Mouse (Mus musculus): ENCODE measurements around the gene Il33. TPM values are rescaled to one million over a fixed set of nuclear protein-coding genes. Genes with fewer than 3 reads are reported as not detected.

Gene Il33
- polyA plus RNA-seq, 1 experiment from 2014 or later: 10.5 TPM

- Histone ChIP-seq H3K4me1 (ENCODE audit: control insufficient read depth, insufficient read depth, low read length) (no peaks in the 10 kb centered on the region), H3K9ac (replicated peaks; ENCODE audit: low read depth, low read length) (no peak overlapping the region), H3K4me3 (ENCODE audit: low read depth, low read length) (no peak overlapping the region), H3K36me3 (ENCODE audit: control insufficient read depth, insufficient read depth, low read length) (no peaks in the 10 kb centered on the region), H3K27me3 (ENCODE audit: control insufficient read depth, insufficient read depth, low read length) (no peaks in the 10 kb centered on the region), H3K27ac (ENCODE audit: low read length) (no peak overlapping the region), H3K4me2 (replicated peaks; ENCODE audit: low read depth, low read length) (no peak overlapping the region), H3K9me3 (ENCODE audit: control insufficient read depth, low read depth, low read length) (no peaks in the 10 kb centered on the region)
- ATAC-seq (ENCODE audit: insufficient number of reproducible peaks, insufficient read depth, low FRiP score, low read depth): no peak
- 52% methylated on average over 1 of the region's 1 CpGs for WGBS
Observed at GRCm38 (mm10) chr19:29909166-29909565, 15.7 kb upstream of the Il33 start.

DNA sequence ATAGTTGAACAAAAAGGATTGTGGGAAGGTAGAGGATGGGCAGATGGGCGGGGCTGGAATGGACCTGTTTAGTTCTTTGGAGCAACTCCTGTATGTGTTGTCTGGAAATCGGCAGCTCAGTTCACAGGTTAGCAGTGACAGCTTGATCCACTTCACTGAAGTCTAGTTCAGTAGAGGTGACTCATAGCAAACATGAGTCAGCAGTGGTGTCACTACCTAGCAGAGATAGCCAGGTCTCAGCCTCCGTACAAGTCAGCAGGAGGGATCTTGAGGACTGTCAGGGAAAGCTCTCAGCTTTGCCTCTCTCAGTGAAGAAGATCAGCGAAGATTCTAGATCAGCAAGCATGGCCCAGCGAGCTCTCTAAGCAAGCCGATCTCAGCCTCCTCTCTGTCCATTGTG, 13.0 kb upstream of the Il33 start:
- Histone ChIP-seq H3K9ac (replicated peaks; ENCODE audit: low read depth, low read length) (no peak overlapping the region), H3K36me3 (ENCODE audit: control insufficient read depth, insufficient read depth, low read length) (no peaks in the 10 kb centered on the region), H3K4me1 (ENCODE audit: control insufficient read depth, insufficient read depth, low read length) (no peaks in the 10 kb centered on the region), H3K27me3 (ENCODE audit: control insufficient read depth, insufficient read depth, low read length) (no peaks in the 10 kb centered on the region), H3K9me3 (ENCODE audit: control insufficient read depth, low read depth, low read length) (no peaks in the 10 kb centered on the region), H3K27ac (ENCODE audit: low read length) (no peak overlapping the region), H3K4me3 (ENCODE audit: low read depth, low read length) (no peak overlapping the region), H3K4me2 (replicated peaks; ENCODE audit: low read depth, low read length) (no peak overlapping the region)
- 85% methylated on average over 6 of the region's 6 CpGs for WGBS
- ATAC-seq (ENCODE audit: insufficient number of reproducible peaks, insufficient read depth, low FRiP score, low read depth): no peak

- no peak overlapping the region for H3K9ac ChIP-seq (replicated peaks; ENCODE audit: low read depth, low read length)
- 78% methylated on average over 5 of the region's 5 CpGs for WGBS
- H3K4me1 ChIP-seq (ENCODE audit: control insufficient read depth, insufficient read depth, low read length): 0 out of 2 replicates have a peak, but pooled peaks cover 2% of the 10 kb centered on the region
- H3K4me3 ChIP-seq (ENCODE audit: low read depth, low read length): no peak overlapping the region
- H3K36me3 ChIP-seq (ENCODE audit: control insufficient read depth, insufficient read depth, low read length): no peaks in the 10 kb centered on the region
- ATAC-seq (ENCODE audit: insufficient number of reproducible peaks, insufficient read depth, low FRiP score, low read depth): no peak
- no peak overlapping the region for H3K4me2 ChIP-seq (replicated peaks; ENCODE audit: low read depth, low read length)
- no peaks in the 10 kb centered on the region for H3K9me3 ChIP-seq (ENCODE audit: control insufficient read depth, low read depth, low read length)
- no peaks in the 10 kb centered on the region for H3K27me3 ChIP-seq (ENCODE audit: control insufficient read depth, insufficient read depth, low read length)
- H3K27ac ChIP-seq (ENCODE audit: low read length): no peak overlapping the region
Observed at GRCm38 (mm10) chr19:29917421-29917820, 7.5 kb upstream of the Il33 start.

DNA sequence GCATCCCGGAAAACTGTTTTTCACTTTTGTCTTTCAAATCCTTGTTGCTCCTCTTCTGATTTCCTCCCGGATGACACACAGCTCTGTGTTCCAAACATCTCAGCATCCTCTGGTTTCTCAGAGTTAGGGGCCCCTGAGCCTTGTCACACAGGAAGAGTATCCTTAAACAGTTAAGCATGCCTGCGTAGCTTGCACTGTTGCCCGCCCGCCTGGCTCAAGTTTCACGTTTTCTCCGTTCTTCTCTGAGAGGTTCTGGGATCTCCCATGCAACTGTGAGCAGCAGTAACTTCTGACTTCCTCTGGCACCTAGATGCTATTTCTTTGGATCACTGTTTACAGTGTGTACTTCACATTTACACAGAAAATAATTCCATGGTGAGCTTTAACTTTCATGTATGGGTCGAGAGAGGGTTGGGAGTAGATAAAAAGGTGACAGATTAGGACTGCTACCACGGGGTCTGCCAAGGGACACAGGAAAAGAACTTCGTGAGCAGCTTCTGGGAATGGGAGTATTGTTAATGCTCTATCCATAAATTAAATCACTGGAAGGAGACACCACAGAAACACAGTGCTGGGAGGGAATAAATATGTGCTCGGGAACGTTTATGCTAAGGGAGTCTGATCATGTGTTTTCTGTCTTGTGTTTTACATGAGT, 1.3 kb downstream of the Il33 start:
- Histone ChIP-seq H3K9ac (replicated peaks; ENCODE audit: low read depth, low read length) (no peak overlapping the region), H3K27me3 (ENCODE audit: control insufficient read depth, insufficient read depth, low read length) (no peaks in the 10 kb centered on the region), H3K27ac (ENCODE audit: low read length) (peak overlapping the region; percentile 52), H3K4me2 (replicated peaks; ENCODE audit: low read depth, low read length) (peak overlapping the region; percentile 30), H3K9me3 (ENCODE audit: control insufficient read depth, low read depth, low read length) (no peaks in the 10 kb centered on the region), H3K4me1 (ENCODE audit: control insufficient read depth, insufficient read depth, low read length) (peaks cover 14% of the 10 kb centered on the region; the same call in 1 of the 2 replicates), H3K36me3 (ENCODE audit: control insufficient read depth, insufficient read depth, low read length) (no peaks in the 10 kb centered on the region), H3K4me3 (ENCODE audit: low read depth, low read length) (no peak overlapping the region)
- peak; percentile 44; the same call in 1 of the 2 replicates for ATAC-seq (ENCODE audit: insufficient number of reproducible peaks, insufficient read depth, low FRiP score, low read depth)
- WGBS: 22% methylated on average over 12 of the region's 12 CpGs

- Histone ChIP-seq H3K9ac (replicated peaks; ENCODE audit: low read depth, low read length) (no peak overlapping the region), H3K4me3 (ENCODE audit: low read depth, low read length) (no peak overlapping the region), H3K4me2 (replicated peaks; ENCODE audit: low read depth, low read length) (no peak overlapping the region), H3K9me3 (ENCODE audit: control insufficient read depth, low read depth, low read length) (no peaks in the 10 kb centered on the region), H3K36me3 (ENCODE audit: control insufficient read depth, insufficient read depth, low read length) (no peaks in the 10 kb centered on the region), H3K27ac (ENCODE audit: low read length) (no peak overlapping the region), H3K27me3 (ENCODE audit: control insufficient read depth, insufficient read depth, low read length) (no peaks in the 10 kb centered on the region), H3K4me1 (ENCODE audit: control insufficient read depth, insufficient read depth, low read length) (peaks cover 13% of the 10 kb centered on the region; the same call in 1 of the 2 replicates)
- WGBS: 67% methylated on average over 5 of the region's 5 CpGs
- no peak for ATAC-seq (ENCODE audit: insufficient number of reproducible peaks, insufficient read depth, low FRiP score, low read depth)
Observed at GRCm38 (mm10) chr19:29930296-29930695, 5.4 kb downstream of the Il33 start.

DNA sequence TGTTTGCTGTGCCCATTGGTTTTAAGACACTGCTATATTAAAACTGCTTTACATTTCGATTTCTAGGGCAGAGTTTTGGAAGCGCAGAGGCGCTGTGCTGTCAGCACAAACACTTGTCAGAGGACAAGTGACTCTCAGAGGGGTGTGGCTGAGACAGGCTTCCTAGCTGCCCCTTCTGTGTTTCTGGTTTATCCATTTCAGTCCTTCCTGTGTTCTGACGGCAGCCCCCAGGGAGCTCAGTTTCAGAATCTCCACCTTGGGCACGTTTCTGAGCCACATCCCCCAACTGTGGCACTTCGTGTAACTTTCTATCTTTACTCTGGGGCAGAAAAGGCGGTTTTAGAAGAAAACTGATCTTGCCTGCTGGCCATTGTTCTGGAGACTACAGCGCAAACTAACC, 12.5 kb downstream of the Il33 start:
- Histone ChIP-seq H3K27ac (ENCODE audit: low read length) (no peak overlapping the region), H3K9me3 (ENCODE audit: control insufficient read depth, low read depth, low read length) (no peaks in the 10 kb centered on the region), H3K4me2 (replicated peaks; ENCODE audit: low read depth, low read length) (no peak overlapping the region), H3K4me3 (ENCODE audit: low read depth, low read length) (no peak overlapping the region), H3K4me1 (ENCODE audit: control insufficient read depth, insufficient read depth, low read length) (peaks cover 8% of the 10 kb centered on the region; the same call in 1 of the 2 replicates), H3K36me3 (ENCODE audit: control insufficient read depth, insufficient read depth, low read length) (no peaks in the 10 kb centered on the region), H3K27me3 (ENCODE audit: control insufficient read depth, insufficient read depth, low read length) (no peaks in the 10 kb centered on the region), H3K9ac (replicated peaks; ENCODE audit: low read depth, low read length) (no peak overlapping the region)
- no peak for ATAC-seq (ENCODE audit: insufficient number of reproducible peaks, insufficient read depth, low FRiP score, low read depth)
- WGBS: 46% methylated on average over 8 of the region's 8 CpGs

DNA sequence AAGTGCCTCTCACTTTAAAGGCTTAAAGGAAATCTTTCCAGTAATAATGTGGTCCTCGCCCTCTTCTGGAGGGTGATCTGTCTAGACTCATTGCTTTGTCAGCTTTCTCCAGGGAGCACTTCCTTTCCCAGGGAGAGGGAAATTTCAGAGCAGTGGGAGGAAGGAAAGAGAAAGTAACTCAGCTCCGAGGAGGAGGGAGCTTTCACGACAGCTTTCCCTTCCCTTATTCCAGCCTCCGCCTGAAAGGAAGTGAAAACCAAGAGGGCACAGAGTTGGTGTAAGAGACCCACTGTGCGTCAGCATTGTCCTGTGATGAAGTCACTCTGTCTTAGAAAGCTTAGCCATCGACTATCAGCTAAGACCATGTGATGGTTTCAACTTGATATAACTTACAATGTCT, 15.3 kb downstream of the Il33 start:
- H3K9ac ChIP-seq (replicated peaks; ENCODE audit: low read depth, low read length): no peak overlapping the region
- 39% methylated on average over 6 of the region's 6 CpGs for WGBS
- H3K4me3 ChIP-seq (ENCODE audit: low read depth, low read length): no peak overlapping the region
- no peak; the same call in 1 of the 2 replicates for ATAC-seq (ENCODE audit: insufficient number of reproducible peaks, insufficient read depth, low FRiP score, low read depth)
- no peaks in the 10 kb centered on the region for H3K27me3 ChIP-seq (ENCODE audit: control insufficient read depth, insufficient read depth, low read length)
- peaks cover 8% of the 10 kb centered on the region; the same call in 1 of the 2 replicates for H3K4me1 ChIP-seq (ENCODE audit: control insufficient read depth, insufficient read depth, low read length)
- 0 out of 2 replicates have a peak overlapping the region, but pooled peaks have one; percentile 7 for H3K27ac ChIP-seq (ENCODE audit: low read length)
- no peak overlapping the region for H3K4me2 ChIP-seq (replicated peaks; ENCODE audit: low read depth, low read length)
- H3K9me3 ChIP-seq (ENCODE audit: control insufficient read depth, low read depth, low read length): no peaks in the 10 kb centered on the region
- H3K36me3 ChIP-seq (ENCODE audit: control insufficient read depth, insufficient read depth, low read length): no peaks in the 10 kb centered on the region

- H3K27me3 ChIP-seq (ENCODE audit: control insufficient read depth, insufficient read depth, low read length): no peaks in the 10 kb centered on the region
- no peak overlapping the region for H3K27ac ChIP-seq (ENCODE audit: low read length)
- WGBS: 74% methylated on average over 7 of the region's 7 CpGs
- no peaks in the 10 kb centered on the region for H3K9me3 ChIP-seq (ENCODE audit: control insufficient read depth, low read depth, low read length)
- no peak overlapping the region for H3K4me2 ChIP-seq (replicated peaks; ENCODE audit: low read depth, low read length)
- peaks cover 8% of the 10 kb centered on the region; the same call in 1 of the 2 replicates for H3K4me1 ChIP-seq (ENCODE audit: control insufficient read depth, insufficient read depth, low read length)
- H3K4me3 ChIP-seq (ENCODE audit: low read depth, low read length): no peak overlapping the region
- H3K9ac ChIP-seq (replicated peaks; ENCODE audit: low read depth, low read length): no peak overlapping the region
- H3K36me3 ChIP-seq (ENCODE audit: control insufficient read depth, insufficient read depth, low read length): no peaks in the 10 kb centered on the region
- no peak for ATAC-seq (ENCODE audit: insufficient number of reproducible peaks, insufficient read depth, low FRiP score, low read depth)
Observed at GRCm38 (mm10) chr19:29941208-29941607, 16.3 kb downstream of the Il33 start.

DNA sequence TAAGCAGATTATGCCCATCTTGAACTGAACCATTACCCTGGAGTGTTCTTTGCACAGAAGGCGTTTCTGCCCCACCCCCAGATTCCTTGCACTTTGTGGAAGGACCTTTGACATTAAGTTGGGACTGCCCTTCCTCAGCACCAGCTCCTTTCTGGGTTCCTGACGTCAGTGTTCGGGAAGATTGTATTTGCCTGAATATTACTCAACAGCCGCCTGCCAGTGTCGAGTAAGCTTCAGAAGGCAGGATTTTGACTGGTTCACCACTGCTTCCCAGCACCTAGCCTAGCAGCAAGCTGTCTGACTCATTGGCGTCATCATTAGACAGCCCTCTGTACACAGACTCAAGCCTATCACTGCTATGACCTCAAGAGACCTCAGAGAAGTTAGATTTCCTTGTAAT, 17.4 kb downstream of the Il33 start:
- Histone ChIP-seq H3K36me3 (ENCODE audit: control insufficient read depth, insufficient read depth, low read length) (no peaks in the 10 kb centered on the region), H3K4me1 (ENCODE audit: control insufficient read depth, insufficient read depth, low read length) (peaks cover 5% of the 10 kb centered on the region; the same call in 1 of the 2 replicates), H3K4me2 (replicated peaks; ENCODE audit: low read depth, low read length) (no peak overlapping the region), H3K4me3 (ENCODE audit: low read depth, low read length) (no peak overlapping the region), H3K27me3 (ENCODE audit: control insufficient read depth, insufficient read depth, low read length) (no peaks in the 10 kb centered on the region), H3K27ac (ENCODE audit: low read length) (no peak overlapping the region), H3K9me3 (ENCODE audit: control insufficient read depth, low read depth, low read length) (no peaks in the 10 kb centered on the region), H3K9ac (replicated peaks; ENCODE audit: low read depth, low read length) (no peak overlapping the region)
- 76% methylated on average over 6 of the region's 6 CpGs for WGBS
- ATAC-seq (ENCODE audit: insufficient number of reproducible peaks, insufficient read depth, low FRiP score, low read depth): no peak
